Mouse (Mus musculus): ENCODE data around the gene Mrgprd. TPM values are rescaled to one million over a fixed set of nuclear protein-coding genes. Genes with fewer than 3 reads are reported as not detected.

Gene Mrgprd
- polyA plus RNA-seq, 1 experiment from 2014 or later = not detected

DNA sequence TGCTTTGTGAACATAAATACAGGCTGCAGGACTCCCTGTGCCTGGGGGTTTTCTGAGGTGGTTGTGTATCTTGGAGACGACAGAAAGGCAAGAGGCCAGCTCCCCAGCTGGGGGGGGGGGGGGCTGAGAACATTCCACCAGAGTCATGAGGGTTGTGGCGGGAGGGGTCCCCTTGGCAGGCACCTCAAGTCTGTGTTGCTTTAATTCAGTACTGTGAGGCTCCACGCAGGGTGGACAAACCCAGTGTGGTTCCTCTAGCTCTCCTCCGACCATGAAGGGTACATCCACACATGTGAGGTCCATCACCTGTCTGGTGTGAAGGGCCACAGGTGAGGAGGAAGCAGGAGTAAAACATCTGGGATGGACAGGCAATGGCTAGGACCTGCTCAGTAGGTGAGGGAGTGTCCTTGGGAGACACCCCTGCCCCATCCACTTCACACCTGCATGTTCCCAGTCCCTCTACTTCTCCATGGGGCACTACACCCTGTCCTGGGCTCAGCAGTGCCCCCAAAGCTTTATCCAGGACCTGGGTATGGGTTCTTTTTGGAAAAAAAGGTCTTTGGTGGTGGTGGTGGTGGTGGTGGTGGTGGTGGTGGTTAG is 19.9 kb downstream of the Mrgprd start:
- ATAC-seq (ENCODE audit: low FRiP score) = no peak
- H3K4me1 ChIP-seq (replicated peaks; ENCODE audit: control insufficient read depth, insufficient read depth, low read length) = no peaks in the 10 kb centered on the region
- no peaks in the 10 kb centered on the region for H3K27me3 ChIP-seq (ENCODE audit: control insufficient read depth, insufficient read depth, low read length)
- H3K9me3 ChIP-seq (ENCODE audit: control insufficient read depth, low read length) = no peaks in the 10 kb centered on the region
- DNase-seq (ENCODE audit: low spot score) = no peak
- WGBS = 62% methylated on average over 4 of the region's 4 CpGs
- H3K36me3 ChIP-seq (replicated peaks; ENCODE audit: control insufficient read depth, insufficient read depth) = no peaks in the 10 kb centered on the region
- no peak overlapping the region for H3K27ac ChIP-seq
- H3K4me3 ChIP-seq (replicated peaks; ENCODE audit: low read length) = no peak overlapping the region
- no peak overlapping the region for H3K4me2 ChIP-seq (replicated peaks)
- H3K9ac ChIP-seq = no peak overlapping the region

DNA sequence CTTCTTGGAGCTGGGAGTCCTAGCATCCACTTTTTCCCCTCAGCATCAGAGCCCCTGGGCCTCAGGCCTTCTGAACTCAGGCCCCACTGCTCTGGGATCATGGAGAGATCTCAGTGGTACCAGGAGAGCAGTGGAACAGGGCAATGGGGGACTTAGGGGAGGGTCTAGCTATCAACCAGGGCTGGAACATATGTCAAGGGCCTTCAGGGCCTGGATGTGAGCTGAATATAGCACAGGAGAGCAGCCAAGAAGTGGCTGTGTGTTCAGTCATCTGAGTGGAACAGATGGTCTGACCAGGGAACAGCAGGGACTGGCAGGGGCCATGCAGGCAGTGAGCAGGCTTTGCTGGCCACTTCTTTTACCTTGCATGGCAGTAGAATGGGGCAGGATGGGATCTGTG is 20.6 kb downstream of the Mrgprd start:
- H3K4me2 ChIP-seq (replicated peaks) = no peak overlapping the region
- H3K27ac ChIP-seq = no peak overlapping the region
- H3K9ac ChIP-seq = no peak overlapping the region
- DNase-seq (ENCODE audit: low spot score) = no peak
- no peaks in the 10 kb centered on the region for H3K36me3 ChIP-seq (replicated peaks; ENCODE audit: control insufficient read depth, insufficient read depth)
- H3K4me3 ChIP-seq (replicated peaks; ENCODE audit: low read length) = no peak overlapping the region
- H3K9me3 ChIP-seq (ENCODE audit: control insufficient read depth, low read length) = no peaks in the 10 kb centered on the region
- ATAC-seq (ENCODE audit: low FRiP score) = peak; percentile 64; the same call in 1 of the 2 replicates
- no peaks in the 10 kb centered on the region for H3K4me1 ChIP-seq (replicated peaks; ENCODE audit: control insufficient read depth, insufficient read depth, low read length)
- no peaks in the 10 kb centered on the region for H3K27me3 ChIP-seq (ENCODE audit: control insufficient read depth, insufficient read depth, low read length)

- DNase-seq (ENCODE audit: low spot score) (no peak), ATAC-seq (ENCODE audit: low FRiP score) (no peak)
- Histone ChIP-seq H3K4me2 (replicated peaks) (no peak overlapping the region), H3K4me3 (replicated peaks; ENCODE audit: low read length) (no peak overlapping the region), H3K27ac (no peak overlapping the region), H3K9ac (no peak overlapping the region), H3K27me3 (ENCODE audit: control insufficient read depth, insufficient read depth, low read length) (no peaks in the 10 kb centered on the region), H3K36me3 (replicated peaks; ENCODE audit: control insufficient read depth, insufficient read depth) (no peaks in the 10 kb centered on the region), H3K4me1 (replicated peaks; ENCODE audit: control insufficient read depth, insufficient read depth, low read length) (no peaks in the 10 kb centered on the region), H3K9me3 (ENCODE audit: control insufficient read depth, low read length) (no peaks in the 10 kb centered on the region)
- WGBS = 90% methylated on average over 3 of the region's 3 CpGs
Measured at GRCm38 (mm10) chr7:145335616-145336332, 21.1 kb downstream of the Mrgprd start.

DNA sequence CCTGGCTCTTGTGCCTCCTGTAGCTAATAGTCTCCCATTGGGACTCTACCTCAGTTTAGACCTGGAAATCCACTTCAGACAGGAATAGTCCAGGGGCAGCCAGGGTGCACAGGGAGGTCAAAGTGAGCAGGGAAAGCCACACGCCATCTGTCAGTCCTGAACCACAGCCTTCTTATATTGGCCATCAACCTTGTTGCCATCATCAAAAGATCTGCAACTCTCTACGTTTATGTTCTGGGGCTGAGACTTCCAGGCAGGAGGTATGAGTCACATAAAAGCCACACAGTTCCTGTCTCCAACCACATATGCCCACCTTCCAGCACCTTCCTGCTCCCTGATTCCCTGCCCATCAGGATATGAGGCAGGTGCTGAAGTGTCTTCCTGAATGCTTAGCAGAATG is 23.3 kb downstream of the Mrgprd start:
- 91% methylated on average over 2 of the region's 2 CpGs for WGBS
- H3K4me1 ChIP-seq (replicated peaks; ENCODE audit: control insufficient read depth, insufficient read depth, low read length) = no peaks in the 10 kb centered on the region
- H3K4me3 ChIP-seq (replicated peaks; ENCODE audit: low read length) = no peak overlapping the region
- H3K9ac ChIP-seq = no peak overlapping the region
- ATAC-seq (ENCODE audit: low FRiP score) = no peak
- no peak overlapping the region for H3K4me2 ChIP-seq (replicated peaks)
- no peaks in the 10 kb centered on the region for H3K36me3 ChIP-seq (replicated peaks; ENCODE audit: control insufficient read depth, insufficient read depth)
- no peaks in the 10 kb centered on the region for H3K9me3 ChIP-seq (ENCODE audit: control insufficient read depth, low read length)
- H3K27ac ChIP-seq = no peak overlapping the region
- no peak for DNase-seq (ENCODE audit: low spot score)
- H3K27me3 ChIP-seq (ENCODE audit: control insufficient read depth, insufficient read depth, low read length) = no peaks in the 10 kb centered on the region

GRCm38 (mm10) chr7:145340248-145340904 is 25.7 kb downstream of the Mrgprd start:
- Histone ChIP-seq H3K36me3 (replicated peaks; ENCODE audit: control insufficient read depth, insufficient read depth) (no peaks in the 10 kb centered on the region), H3K4me1 (replicated peaks; ENCODE audit: control insufficient read depth, insufficient read depth, low read length) (no peaks in the 10 kb centered on the region), H3K4me2 (replicated peaks) (no peak overlapping the region), H3K27me3 (ENCODE audit: control insufficient read depth, insufficient read depth, low read length) (no peaks in the 10 kb centered on the region), H3K27ac (no peak overlapping the region), H3K9me3 (ENCODE audit: control insufficient read depth, low read length) (no peaks in the 10 kb centered on the region), H3K9ac (no peak overlapping the region), H3K4me3 (replicated peaks; ENCODE audit: low read length) (no peak overlapping the region)
- 72% methylated on average over 5 of the region's 5 CpGs for WGBS
- no peak for ATAC-seq (ENCODE audit: low FRiP score)
- no peak for DNase-seq (ENCODE audit: low spot score)

Other genes with a start within 250 kb of the Mrgprd start
- not detected in 2 replicates for gene 1810010D01Rik, start 106.7 kb upstream of the Mrgprd start, polyA plus RNA-seq (2014; fragmentation: Nextera tagmentation; extraction: Ambion mirVana)
- 0.95 and 1.3 TPM in 2 replicates for gene Tpcn2, start 30.8 kb upstream of the Mrgprd start, polyA plus RNA-seq (2014; fragmentation: Nextera tagmentation; extraction: Ambion mirVana)
- 2.3 and 3.1 TPM in 2 replicates for gene Mrgprf, start 14.0 kb upstream of the Mrgprd start, polyA plus RNA-seq (2014; fragmentation: Nextera tagmentation; extraction: Ambion mirVana)